Mouse (Mus musculus): ENCODE measurements around the gene Vps25.

DNA sequence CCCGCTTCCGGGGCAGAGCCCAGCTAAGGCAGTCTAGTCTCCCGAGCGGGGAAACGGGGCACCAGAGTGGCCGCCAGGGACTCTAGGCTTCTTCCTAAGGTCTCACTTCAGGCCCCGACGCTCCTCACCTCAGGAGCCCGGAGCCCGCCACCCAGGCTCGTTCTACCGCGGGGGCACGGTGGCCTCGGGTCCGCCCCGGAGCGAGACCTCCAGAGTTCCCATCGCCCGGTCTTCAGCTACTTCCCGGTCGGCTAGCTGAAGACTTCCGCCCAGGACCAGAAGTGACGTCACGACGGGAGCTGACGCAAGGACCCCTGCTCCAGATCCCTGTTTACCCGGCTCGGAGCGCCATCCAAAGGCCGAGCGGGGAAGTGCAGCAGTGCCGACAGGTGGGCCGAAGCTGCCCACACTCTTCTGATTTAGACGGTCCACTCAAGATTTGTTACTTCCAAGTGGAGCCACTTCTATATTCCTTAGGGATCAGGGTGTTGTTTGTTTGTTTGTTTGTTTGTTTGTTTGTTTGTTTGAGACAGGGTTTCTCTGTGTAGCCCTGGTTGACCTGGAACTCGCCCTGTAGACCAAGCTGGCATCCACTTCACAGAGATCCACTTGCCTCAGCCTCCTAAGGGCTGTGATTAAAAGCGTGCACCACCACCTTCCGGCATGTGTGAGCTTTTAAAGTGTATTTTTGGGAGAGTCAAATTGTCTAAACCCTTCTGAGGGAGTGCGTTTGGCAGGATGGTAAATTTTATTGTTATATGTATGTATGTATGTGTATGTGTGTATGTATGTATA lies 48.7 kb downstream of the Vps25 start, which contains the start of gene Becn1:
- TF ChIP-seq CTCF (IDR thresholded peaks at IDR 0.05; ENCODE audit: borderline replicate concordance, insufficient read depth, low read depth, low read length) (peak; percentile 90), POLR2A (IDR thresholded peaks at IDR 0.05; ENCODE audit: borderline replicate concordance, insufficient read depth, low read length) (peak; percentile 63; the same call in 1 of the 2 replicates)
